Comparison of ENCODE assay signal across 8 mouse cellular contexts in the genomic region with DNA sequence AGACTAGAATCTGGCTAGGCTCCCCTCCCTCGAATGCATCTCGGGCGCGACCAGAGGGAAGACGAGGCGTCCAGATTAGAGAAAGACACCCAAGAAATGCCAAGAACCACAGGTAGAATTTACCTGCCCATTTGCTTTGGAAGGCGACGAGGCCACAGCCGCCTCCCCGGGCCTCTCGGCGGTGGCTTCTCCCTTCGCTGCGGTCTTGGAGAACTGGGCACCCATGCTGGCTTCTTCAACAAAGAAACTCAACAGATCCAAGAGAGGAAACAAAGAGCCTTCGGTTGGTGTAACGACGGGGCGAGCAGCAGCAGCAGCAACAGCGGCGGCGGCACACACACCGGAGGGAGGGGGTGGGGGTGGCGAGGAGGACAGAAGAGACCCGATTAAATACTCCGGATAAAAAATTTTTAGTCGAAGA. TPM values are rescaled to one million over a fixed set of nuclear protein-coding genes. Genes with fewer than 3 reads are reported as not detected.
DNase-seq lines count a peak whose midpoint lies in the region; ATAC-seq lines count a peak whose summit lies in the region.

No protein-coding gene starts in this region.

- H3K27me3 ChIP-seq in heart, embryonic 11.5 days (ENCODE audit: control insufficient read depth, insufficient read depth, low read length), result no peaks in the 10 kb centered on the region
- H3K27me3 ChIP-seq in liver, embryonic 13.5 days, result peaks cover 79% of the 10 kb centered on the region
- no peaks in the 10 kb centered on the region for H3K27me3 ChIP-seq in neural tube, embryonic 15.5 days (replicated peaks)

- peak overlapping the region; percentile 96 for H3K27ac ChIP-seq in heart, embryonic 11.5 days (ENCODE audit: low read depth, low read length)
- peak overlapping the region; percentile 85 for H3K27ac ChIP-seq in liver, embryonic 13.5 days
- H3K27ac ChIP-seq in neural tube, embryonic 15.5 days (replicated peaks), result peak overlapping the region; percentile 100

- H3K4me1 ChIP-seq in heart, embryonic 11.5 days (ENCODE audit: control insufficient read depth, insufficient read depth, low read length), result peaks cover 4% of the 10 kb centered on the region; the same call in 1 of the 2 replicates
- H3K4me1 ChIP-seq in liver, embryonic 13.5 days (replicated peaks), result peaks cover 45% of the 10 kb centered on the region
- peaks cover 18% of the 10 kb centered on the region for H3K4me1 ChIP-seq in neural tube, embryonic 15.5 days

- ATAC-seq in heart, embryonic 11.5 days (replicated peaks; ENCODE audit: insufficient number of reproducible peaks, low FRiP score, low TSS enrichment), result no peak
- no peak for ATAC-seq in liver, embryonic 13.5 days (ENCODE audit: low read depth)
- ATAC-seq in neural tube, embryonic 15.5 days (ENCODE audit: low FRiP score), result no peak

- peaks cover 7% of the 10 kb centered on the region; the same call in 1 of the 2 replicates for H3K36me3 ChIP-seq in heart, embryonic 11.5 days (ENCODE audit: control insufficient read depth, insufficient read depth, low read length)
- no peaks in the 10 kb centered on the region; the same call in 1 of the 2 replicates for H3K36me3 ChIP-seq in liver, embryonic 13.5 days
- no peaks in the 10 kb centered on the region for H3K36me3 ChIP-seq in neural tube, embryonic 15.5 days

- DNase-seq in retina, postnatal 7 days (ENCODE audit: low read depth, low spot score), result peak; percentile 21
- DNase-seq in retina, postnatal 1 day, result no peak
- peak; percentile 33 to 48 for DNase-seq in cerebellum, postnatal 36 days
- peak; percentile 58 for DNase-seq in kidney, postnatal 10 days
- peak; percentile 9 for DNase-seq in liver, embryonic 13.5 days
- peak; percentile 62 for DNase-seq in thymus, postnatal 4 days

- 0% methylated on average over 26 of the region's 26 CpGs for WGBS in heart, embryonic 11.5 days (ENCODE audit: insufficient replicate concordance)
- WGBS in liver, embryonic 13.5 days (ENCODE audit: insufficient replicate concordance), result 0% methylated on average over 26 of the region's 26 CpGs
- WGBS in neural tube, embryonic 15.5 days, result 0% methylated on average over 26 of the region's 26 CpGs

- H3K4me3 ChIP-seq in heart, embryonic 11.5 days (ENCODE audit: low read depth, low read length), result peak overlapping the region; percentile 72
- H3K4me3 ChIP-seq in liver, embryonic 13.5 days (replicated peaks), result peak overlapping the region; percentile 67
- H3K4me3 ChIP-seq in neural tube, embryonic 15.5 days (replicated peaks), result peak overlapping the region; percentile 92

- peak overlapping the region; percentile 99 for H3K9ac ChIP-seq in heart, embryonic 11.5 days (ENCODE audit: low read depth, low read length)
- H3K9ac ChIP-seq in liver, embryonic 13.5 days, result peak overlapping the region; percentile 79
- H3K9ac ChIP-seq in neural tube, embryonic 15.5 days (replicated peaks), result peak overlapping the region; percentile 100

- no peaks in the 10 kb centered on the region for H3K9me3 ChIP-seq in heart, embryonic 11.5 days (replicated peaks; ENCODE audit: control insufficient read depth, low read length)
- H3K9me3 ChIP-seq in liver, embryonic 13.5 days (replicated peaks), result no peaks in the 10 kb centered on the region
- no peaks in the 10 kb centered on the region for H3K9me3 ChIP-seq in neural tube, embryonic 15.5 days (replicated peaks)

- H3K4me2 ChIP-seq in heart, embryonic 11.5 days, result peak overlapping the region; percentile 94
- H3K4me2 ChIP-seq in liver, embryonic 13.5 days, result peak overlapping the region; percentile 84
- no peak overlapping the region for H3K4me2 ChIP-seq in neural tube, embryonic 15.5 days

RNA-seq across cellular contexts. Expression of a gene that starts 0.4 kb away (rescaled TPM):
- 88.3 and 99.9 TPM in 2 replicates for polyA plus RNA-seq in heart, embryonic 11.5 days (2014; fragmentation: Nextera tagmentation; extraction: Ambion mirVana)
- 20.8 and 21.3 TPM in 2 replicates for polyA plus RNA-seq in liver, embryonic 13.5 days (2015; fragmentation: Nextera tagmentation; extraction: Ambion mirVana)
- 145 and 159 TPM in 2 replicates for polyA plus RNA-seq in neural tube, embryonic 15.5 days (2015; fragmentation: Nextera tagmentation; extraction: Ambion mirVana)
